Mouse (Mus musculus): ENCODE data around the gene Itsn1. TPM values are rescaled to one million over a fixed set of nuclear protein-coding genes. Genes with fewer than 3 reads are reported as not detected.

The Itsn1 gene
- polyA plus RNA-seq, 1 experiment from 2014 or later: 24.5 TPM

GRCm38 (mm10) chr16:91801426-91801825 lies 72.3 kb downstream of the Itsn1 start:
- peaks cover 9% of the 10 kb centered on the region for H3K4me1 ChIP-seq (replicated peaks; ENCODE audit: control insufficient read depth, insufficient read depth, low read length)
- no peak overlapping the region for H3K27ac ChIP-seq (ENCODE audit: low read depth, low read length)
- DNase-seq (ENCODE audit: low spot score) (no peak), ATAC-seq (replicated peaks; ENCODE audit: low FRiP score) (no peak)
- no peaks in the 10 kb centered on the region; the same call in 1 of the 2 replicates for H3K27me3 ChIP-seq (replicated peaks; ENCODE audit: control insufficient read depth, insufficient read depth, low read length)
- no peak overlapping the region for H3K4me2 ChIP-seq
- no peaks in the 10 kb centered on the region for H3K9me3 ChIP-seq (ENCODE audit: control insufficient read depth, low read length)
- no peak overlapping the region for H3K9ac ChIP-seq (ENCODE audit: low read depth, low read length)
- no peak overlapping the region for H3K4me3 ChIP-seq (ENCODE audit: low read depth, low read length)
- WGBS: 92% methylated on average over 13 of the region's 13 CpGs
- H3K36me3 ChIP-seq (ENCODE audit: control insufficient read depth, insufficient read depth, low read length): peaks cover 11% of the 10 kb centered on the region

- Histone ChIP-seq H3K4me1 (replicated peaks; ENCODE audit: control insufficient read depth, insufficient read depth, low read length) (peaks cover 9% of the 10 kb centered on the region), H3K4me3 (ENCODE audit: low read depth, low read length) (no peak overlapping the region), H3K27ac (ENCODE audit: low read depth, low read length) (no peak overlapping the region), H3K27me3 (replicated peaks; ENCODE audit: control insufficient read depth, insufficient read depth, low read length) (no peaks in the 10 kb centered on the region), H3K4me2 (no peak overlapping the region), H3K9ac (ENCODE audit: low read depth, low read length) (no peak overlapping the region), H3K36me3 (ENCODE audit: control insufficient read depth, insufficient read depth, low read length) (peaks cover 11% of the 10 kb centered on the region), H3K9me3 (ENCODE audit: control insufficient read depth, low read length) (no peaks in the 10 kb centered on the region)
- no peak for ATAC-seq (replicated peaks; ENCODE audit: low FRiP score)
- no peak for DNase-seq (ENCODE audit: low spot score)
- WGBS: 75% methylated on average over 5 of the region's 5 CpGs
These were observed 73.5 kb downstream of the Itsn1 start for GRCm38 (mm10) chr16:91802461-91803062.

GRCm38 (mm10) chr16:91804418-91804817 lies 75.3 kb downstream of the Itsn1 start:
- H3K4me3 ChIP-seq (ENCODE audit: low read depth, low read length): peak overlapping the region; percentile 42
- peak; percentile 99 for ATAC-seq (replicated peaks; ENCODE audit: low FRiP score)

GRCm38 (mm10) chr16:91804831-91805230 lies 75.8 kb downstream of the Itsn1 start:
- H3K9me3 ChIP-seq (ENCODE audit: control insufficient read depth, low read length): no peaks in the 10 kb centered on the region
- H3K4me1 ChIP-seq (replicated peaks; ENCODE audit: control insufficient read depth, insufficient read depth, low read length): peaks cover 9% of the 10 kb centered on the region
- ATAC-seq (replicated peaks; ENCODE audit: low FRiP score) (peak; percentile 46), DNase-seq (ENCODE audit: low spot score) (no peak)
- H3K4me2 ChIP-seq: peak overlapping the region; percentile 62
- 45% methylated on average over 5 of the region's 5 CpGs for WGBS
- peak overlapping the region; percentile 85 for H3K27ac ChIP-seq (ENCODE audit: low read depth, low read length)
- peak overlapping the region; percentile 58 for H3K9ac ChIP-seq (ENCODE audit: low read depth, low read length)
- H3K36me3 ChIP-seq (ENCODE audit: control insufficient read depth, insufficient read depth, low read length): peaks cover 11% of the 10 kb centered on the region
- H3K27me3 ChIP-seq (replicated peaks; ENCODE audit: control insufficient read depth, insufficient read depth, low read length): no peaks in the 10 kb centered on the region
- H3K4me3 ChIP-seq (ENCODE audit: low read depth, low read length): peak overlapping the region; percentile 42

More at GRCm38 (mm10) chr16:91804418-91804817, 75.3 kb downstream of the Itsn1 start:
- no peak for DNase-seq (ENCODE audit: low spot score)
- Histone ChIP-seq H3K4me2 (peak overlapping the region; percentile 62), H3K27ac (ENCODE audit: low read depth, low read length) (peak overlapping the region; percentile 85), H3K36me3 (ENCODE audit: control insufficient read depth, insufficient read depth, low read length) (peaks cover 11% of the 10 kb centered on the region), H3K4me1 (replicated peaks; ENCODE audit: control insufficient read depth, insufficient read depth, low read length) (peaks cover 9% of the 10 kb centered on the region), H3K27me3 (replicated peaks; ENCODE audit: control insufficient read depth, insufficient read depth, low read length) (no peaks in the 10 kb centered on the region), H3K9ac (ENCODE audit: low read depth, low read length) (peak overlapping the region; percentile 58), H3K9me3 (ENCODE audit: control insufficient read depth, low read length) (no peaks in the 10 kb centered on the region)
- 50% methylated on average over 8 of the region's 8 CpGs for WGBS

- Histone ChIP-seq H3K27me3 (replicated peaks; ENCODE audit: control insufficient read depth, insufficient read depth, low read length) (no peaks in the 10 kb centered on the region), H3K36me3 (ENCODE audit: control insufficient read depth, insufficient read depth, low read length) (peaks cover 5% of the 10 kb centered on the region; the same call in 1 of the 2 replicates)
These were observed 81.2 kb downstream of the Itsn1 start for GRCm38 (mm10) chr16:91810235-91810634.

GRCm38 (mm10) chr16:91811339-91811738 lies 82.3 kb downstream of the Itsn1 start:
- Histone ChIP-seq H3K27me3 (replicated peaks; ENCODE audit: control insufficient read depth, insufficient read depth, low read length) (no peaks in the 10 kb centered on the region), H3K27ac (ENCODE audit: low read depth, low read length) (no peak overlapping the region), H3K4me3 (ENCODE audit: low read depth, low read length) (no peak overlapping the region), H3K36me3 (ENCODE audit: control insufficient read depth, insufficient read depth, low read length) (peaks cover 13% of the 10 kb centered on the region; the same call in 1 of the 2 replicates), H3K9ac (ENCODE audit: low read depth, low read length) (no peak overlapping the region), H3K4me1 (replicated peaks; ENCODE audit: control insufficient read depth, insufficient read depth, low read length) (no peaks in the 10 kb centered on the region), H3K4me2 (no peak overlapping the region), H3K9me3 (ENCODE audit: control insufficient read depth, low read length) (no peaks in the 10 kb centered on the region)
- DNase-seq (ENCODE audit: low spot score): no peak
- 81% methylated on average over 7 of the region's 7 CpGs for WGBS
- no peak for ATAC-seq (replicated peaks; ENCODE audit: low FRiP score)

More at GRCm38 (mm10) chr16:91810235-91810634, 81.2 kb downstream of the Itsn1 start:
- no peak overlapping the region for H3K4me2 ChIP-seq
- H3K9ac ChIP-seq (ENCODE audit: low read depth, low read length): no peak overlapping the region
- DNase-seq (ENCODE audit: low spot score) (no peak), ATAC-seq (replicated peaks; ENCODE audit: low FRiP score) (no peak)
- no peak overlapping the region for H3K4me3 ChIP-seq (ENCODE audit: low read depth, low read length)
- 92% methylated on average over 7 of the region's 7 CpGs for WGBS
- H3K4me1 ChIP-seq (replicated peaks; ENCODE audit: control insufficient read depth, insufficient read depth, low read length): peaks cover 2% of the 10 kb centered on the region; the same call in 1 of the 2 replicates
- no peaks in the 10 kb centered on the region for H3K9me3 ChIP-seq (ENCODE audit: control insufficient read depth, low read length)
- no peak overlapping the region for H3K27ac ChIP-seq (ENCODE audit: low read depth, low read length)

GRCm38 (mm10) chr16:91811876-91812275 lies 82.8 kb downstream of the Itsn1 start:
- ATAC-seq (replicated peaks; ENCODE audit: low FRiP score) (no peak), DNase-seq (ENCODE audit: low spot score) (no peak)
- no peaks in the 10 kb centered on the region for H3K4me1 ChIP-seq (replicated peaks; ENCODE audit: control insufficient read depth, insufficient read depth, low read length)
- no peak overlapping the region for H3K4me3 ChIP-seq (ENCODE audit: low read depth, low read length)
- 0 out of 2 replicates have a peak overlapping the region, but pooled peaks have one; percentile 19 for H3K27ac ChIP-seq (ENCODE audit: low read depth, low read length)
- 0 out of 2 replicates have a peak, but pooled peaks cover 2% of the 10 kb centered on the region for H3K27me3 ChIP-seq (replicated peaks; ENCODE audit: control insufficient read depth, insufficient read depth, low read length)
- no peak overlapping the region for H3K4me2 ChIP-seq
- H3K9me3 ChIP-seq (ENCODE audit: control insufficient read depth, low read length): no peaks in the 10 kb centered on the region
- H3K9ac ChIP-seq (ENCODE audit: low read depth, low read length): no peak overlapping the region
- 87% methylated on average over 9 of the region's 9 CpGs for WGBS
- H3K36me3 ChIP-seq (ENCODE audit: control insufficient read depth, insufficient read depth, low read length): peaks cover 18% of the 10 kb centered on the region; the same call in 1 of the 2 replicates

- Histone ChIP-seq H3K9ac (ENCODE audit: low read depth, low read length) (no peak overlapping the region), H3K4me2 (no peak overlapping the region), H3K4me1 (replicated peaks; ENCODE audit: control insufficient read depth, insufficient read depth, low read length) (no peaks in the 10 kb centered on the region), H3K36me3 (ENCODE audit: control insufficient read depth, insufficient read depth, low read length) (peaks cover 30% of the 10 kb centered on the region), H3K27ac (ENCODE audit: low read depth, low read length) (no peak overlapping the region), H3K27me3 (replicated peaks; ENCODE audit: control insufficient read depth, insufficient read depth, low read length) (peaks cover 3% of the 10 kb centered on the region; the same call in 1 of the 2 replicates), H3K4me3 (ENCODE audit: low read depth, low read length) (no peak overlapping the region), H3K9me3 (ENCODE audit: control insufficient read depth, low read length) (no peaks in the 10 kb centered on the region)
- 89% methylated on average over 6 of the region's 6 CpGs for WGBS
- ATAC-seq (replicated peaks; ENCODE audit: low FRiP score): no peak
- no peak for DNase-seq (ENCODE audit: low spot score)
These were observed 84.5 kb downstream of the Itsn1 start for GRCm38 (mm10) chr16:91813543-91813942.

GRCm38 (mm10) chr16:91815067-91815466 lies 86.0 kb downstream of the Itsn1 start:
- no peak overlapping the region for H3K4me2 ChIP-seq

More at GRCm38 (mm10) chr16:91815067-91815466, 86.0 kb downstream of the Itsn1 start:
- DNase-seq (ENCODE audit: low spot score) (no peak), ATAC-seq (replicated peaks; ENCODE audit: low FRiP score) (no peak)
- H3K27me3 ChIP-seq (replicated peaks; ENCODE audit: control insufficient read depth, insufficient read depth, low read length): peaks cover 3% of the 10 kb centered on the region; the same call in 1 of the 2 replicates
- H3K36me3 ChIP-seq (ENCODE audit: control insufficient read depth, insufficient read depth, low read length): peaks cover 41% of the 10 kb centered on the region
- H3K4me1 ChIP-seq (replicated peaks; ENCODE audit: control insufficient read depth, insufficient read depth, low read length): no peaks in the 10 kb centered on the region
- H3K27ac ChIP-seq (ENCODE audit: low read depth, low read length): no peak overlapping the region
- no peaks in the 10 kb centered on the region for H3K9me3 ChIP-seq (ENCODE audit: control insufficient read depth, low read length)
- no peak overlapping the region for H3K9ac ChIP-seq (ENCODE audit: low read depth, low read length)
- no peak overlapping the region for H3K4me3 ChIP-seq (ENCODE audit: low read depth, low read length)
- WGBS: 93% methylated on average over 3 of the region's 3 CpGs
